Mouse (Mus musculus): ENCODE measurements around the gene Snta1. TPM values are rescaled to one million over a fixed set of nuclear protein-coding genes. Genes with fewer than 3 reads are reported as not detected.

Snta1 gene
- not detected for polyA plus RNA-seq (2017; shearing (Covaris generic))

GRCm38 (mm10) chr2:154407643-154408445, at the start of gene Snta1:
Snta1 (minus strand) TSS chr2:154408099.

GRCm38 (mm10) chr2:154436458-154437190, 28.7 kb upstream of the Snta1 start, which contains the start of gene Cbfa2t2:
Cbfa2t2 (plus strand) TSS chr2:154436481.

GRCm38 (mm10) chr2:154372842-154373500, 34.9 kb downstream of the Snta1 start, which contains the start of gene Cdk5rap1:
Cdk5rap1 (minus strand) TSS chr2:154373010.

Other genes with a start within 250 kb of the Snta1 start
- not detected for gene Bpifa5, start 245.5 kb downstream of the Snta1 start, polyA plus RNA-seq (2017; shearing (Covaris generic))
- not detected for gene Bpifb1, start 217.3 kb downstream of the Snta1 start, polyA plus RNA-seq (2017; shearing (Covaris generic))
- not detected for gene Bpifb5, start 184.4 kb downstream of the Snta1 start, polyA plus RNA-seq (2017; shearing (Covaris generic))
- gene Bpifb9a, start 150.2 kb downstream of the Snta1 start, polyA plus RNA-seq (2017; shearing (Covaris generic)): not detected
- gene Bpifb9b, start 100.9 kb downstream of the Snta1 start, polyA plus RNA-seq (2017; shearing (Covaris generic)): not detected
- 14.9 TPM for gene Cdk5rap1, start 35.1 kb downstream of the Snta1 start, polyA plus RNA-seq (2017; shearing (Covaris generic))
- 34.7 TPM for gene Cbfa2t2, start 28.4 kb upstream of the Snta1 start, polyA plus RNA-seq (2017; shearing (Covaris generic))
- not detected for gene 1700003F12Rik, start 139.0 kb upstream of the Snta1 start, polyA plus RNA-seq (2017; shearing (Covaris generic))
- not detected for gene Actl10, start 143.7 kb upstream of the Snta1 start, polyA plus RNA-seq (2017; shearing (Covaris generic))
- 0.65 TPM for gene Necab3, start 150.8 kb upstream of the Snta1 start, polyA plus RNA-seq (2017; shearing (Covaris generic))
- gene E2f1, start 161.8 kb upstream of the Snta1 start, polyA plus RNA-seq (2017; shearing (Covaris generic)): 3.2 TPM
- 17.0 TPM for gene Pxmp4, start 195.6 kb upstream of the Snta1 start, polyA plus RNA-seq (2017; shearing (Covaris generic))
- 0.91 TPM for gene Zfp341, start 205.2 kb upstream of the Snta1 start, polyA plus RNA-seq (2017; shearing (Covaris generic))
- gene 4930519P11Rik, start 205.3 kb upstream of the Snta1 start, polyA plus RNA-seq (2017; shearing (Covaris generic)): not detected
- gene Chmp4b, start 243.6 kb upstream of the Snta1 start, polyA plus RNA-seq (2017; shearing (Covaris generic)): 24.5 TPM

Measured in naive thymus-derived CD4-positive, alpha-beta T cell, adult 5 months (primary cell).